Mouse (Mus musculus): ENCODE measurements around the gene Ldb3.

GRCm38 (mm10) chr14:34611591-34611990, 23.1 kb upstream of the Ldb3 start:
- TF ChIP-seq POLR2A (IDR thresholded peaks at IDR 0.05; ENCODE audit: low read depth, low read length) (no peak), CTCF (IDR thresholded peaks at IDR 0.05; ENCODE audit: extremely low read depth, insufficient read length, insufficient replicate concordance, low read depth, low read length) (no peak)

All from small intestine, adult 2 months (tissue).